Mouse (Mus musculus): Measurements from ENCODE around the gene Srbd1. TPM values are rescaled to one million over a fixed set of nuclear protein-coding genes. Genes with fewer than 3 reads are reported as not detected.

The Srbd1 gene
- polyA plus RNA-seq, 1 experiment from 2014 or later = 6.7 TPM

- no peak overlapping the region for H3K4me3 ChIP-seq (ENCODE audit: control insufficient read depth in 1 of 2, insufficient read depth in 1 of 2, low read depth in 1 of 2, low read length in 2 of 2)
- no peaks in the 10 kb centered on the region for H3K4me1 ChIP-seq (ENCODE audit: control insufficient read depth in 2 of 2, insufficient read depth in 2 of 2, low read length in 2 of 2)
- no peaks in the 10 kb centered on the region for H3K27me3 ChIP-seq (ENCODE audit: control insufficient read depth, insufficient read depth, low read length)
- H3K36me3 ChIP-seq (ENCODE audit: control insufficient read depth, insufficient read depth, low read length) = peaks cover 7% of the 10 kb centered on the region; the same call in 1 of the 2 replicates
- 93% methylated on average over 6 of the region's 6 CpGs for WGBS
- H3K4me2 ChIP-seq (ENCODE audit: low read length) = no peak overlapping the region
- H3K9me3 ChIP-seq (ENCODE audit: control insufficient read depth, low read length) = peaks cover 10% of the 10 kb centered on the region
- H3K9ac ChIP-seq (ENCODE audit: low read length) = no peak overlapping the region
- H3K27ac ChIP-seq (replicated peaks in 1 of 2; ENCODE audit: control insufficient read depth in 1 of 2, insufficient read depth in 1 of 2, low read depth in 2 of 2, low read length in 2 of 2) = no peak overlapping the region
- no peak for ATAC-seq (ENCODE audit: insufficient number of reproducible peaks, insufficient read depth, low FRiP score, low read depth)
These were observed 142.9 kb downstream of the Srbd1 start for GRCm38 (mm10) chr17:86002113-86002512.

- no peaks in the 10 kb centered on the region for H3K4me1 ChIP-seq (ENCODE audit: control insufficient read depth in 2 of 2, insufficient read depth in 2 of 2, low read length in 2 of 2)
- H3K27ac ChIP-seq (replicated peaks in 1 of 2; ENCODE audit: control insufficient read depth in 1 of 2, insufficient read depth in 1 of 2, low read depth in 2 of 2, low read length in 2 of 2) = no peak overlapping the region
- H3K36me3 ChIP-seq (ENCODE audit: control insufficient read depth, insufficient read depth, low read length) = peaks cover 7% of the 10 kb centered on the region; the same call in 1 of the 2 replicates
- H3K9me3 ChIP-seq (ENCODE audit: control insufficient read depth, low read length) = peaks cover 10% of the 10 kb centered on the region
- H3K4me3 ChIP-seq (ENCODE audit: control insufficient read depth in 1 of 2, insufficient read depth in 1 of 2, low read depth in 1 of 2, low read length in 2 of 2) = no peak overlapping the region
- no peak for ATAC-seq (ENCODE audit: insufficient number of reproducible peaks, insufficient read depth, low FRiP score, low read depth)
- H3K27me3 ChIP-seq (ENCODE audit: control insufficient read depth, insufficient read depth, low read length) = no peaks in the 10 kb centered on the region
- no peak overlapping the region for H3K4me2 ChIP-seq (ENCODE audit: low read length)
- H3K9ac ChIP-seq (ENCODE audit: low read length) = no peak overlapping the region
- whole genome bisulfite sequencing = 82% methylated on average over 5 of the region's 5 CpGs
These were observed 143.3 kb downstream of the Srbd1 start for GRCm38 (mm10) chr17:86001667-86002066.

- Histone ChIP-seq H3K4me1 (ENCODE audit: control insufficient read depth in 2 of 2, insufficient read depth in 2 of 2, low read length in 2 of 2) (peaks cover 6 to 18% of the 10 kb centered on the region in 2 experiments; a peak in 3 of 4 replicates), H3K27ac (replicated peaks in 1 of 2; ENCODE audit: control insufficient read depth in 1 of 2, insufficient read depth in 1 of 2, low read depth in 2 of 2, low read length in 2 of 2) (peak overlapping the region; percentile 62 to 63), H3K36me3 (ENCODE audit: control insufficient read depth, insufficient read depth, low read length) (peaks cover 7% of the 10 kb centered on the region; the same call in 1 of the 2 replicates), H3K4me2 (ENCODE audit: low read length) (no peak overlapping the region), H3K9ac (ENCODE audit: low read length) (no peak overlapping the region), H3K4me3 (ENCODE audit: control insufficient read depth in 1 of 2, insufficient read depth in 1 of 2, low read depth in 1 of 2, low read length in 2 of 2) (no peak overlapping the region), H3K9me3 (ENCODE audit: control insufficient read depth, low read length) (peaks cover 10% of the 10 kb centered on the region), H3K27me3 (ENCODE audit: control insufficient read depth, insufficient read depth, low read length) (no peaks in the 10 kb centered on the region)
- peak; percentile 96 for ATAC-seq (ENCODE audit: insufficient number of reproducible peaks, insufficient read depth, low FRiP score, low read depth)
- 44% methylated on average over 2 of the region's 2 CpGs for WGBS
These were observed 149.2 kb downstream of the Srbd1 start for GRCm38 (mm10) chr17:85995727-85996126.

DNA sequence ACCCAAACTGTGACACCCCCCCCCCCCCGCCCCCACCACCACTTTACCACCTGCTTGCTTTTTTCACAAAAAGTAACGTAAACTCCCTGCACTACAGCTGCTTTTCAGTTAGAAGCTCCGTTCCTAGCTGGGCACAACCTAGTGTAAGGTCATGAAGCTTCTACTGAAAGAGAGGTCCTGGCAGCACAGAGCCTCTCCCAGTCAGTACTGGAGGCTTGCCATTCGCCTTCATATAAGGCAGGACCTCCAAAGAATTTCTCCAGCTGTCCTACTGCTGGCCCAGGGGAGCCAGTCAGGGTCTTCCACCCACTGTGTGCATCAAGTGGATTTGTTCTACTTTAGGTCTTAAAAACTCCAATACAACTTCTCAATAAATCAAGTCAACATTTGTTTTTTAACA lies 149.9 kb downstream of the Srbd1 start:
- WGBS = 76% methylated on average over 4 of the region's 4 CpGs
- H3K36me3 ChIP-seq (ENCODE audit: control insufficient read depth, insufficient read depth, low read length) = peaks cover 4% of the 10 kb centered on the region; the same call in 1 of the 2 replicates
- H3K27me3 ChIP-seq (ENCODE audit: control insufficient read depth, insufficient read depth, low read length) = no peaks in the 10 kb centered on the region
- H3K4me2 ChIP-seq (ENCODE audit: low read length) = no peak overlapping the region
- no peak overlapping the region for H3K9ac ChIP-seq (ENCODE audit: low read length)
- H3K27ac ChIP-seq (replicated peaks in 1 of 2; ENCODE audit: control insufficient read depth in 1 of 2, insufficient read depth in 1 of 2, low read depth in 2 of 2, low read length in 2 of 2) = peak overlapping the region; percentile 33 to 63
- peaks cover 6 to 18% of the 10 kb centered on the region in 2 experiments; a peak in 3 of 4 replicates for H3K4me1 ChIP-seq (ENCODE audit: control insufficient read depth in 2 of 2, insufficient read depth in 2 of 2, low read length in 2 of 2)
- no peak for ATAC-seq (ENCODE audit: insufficient number of reproducible peaks, insufficient read depth, low FRiP score, low read depth)
- no peak overlapping the region for H3K4me3 ChIP-seq (ENCODE audit: control insufficient read depth in 1 of 2, insufficient read depth in 1 of 2, low read depth in 1 of 2, low read length in 2 of 2)
- peaks cover 10% of the 10 kb centered on the region for H3K9me3 ChIP-seq (ENCODE audit: control insufficient read depth, low read length)

DNA sequence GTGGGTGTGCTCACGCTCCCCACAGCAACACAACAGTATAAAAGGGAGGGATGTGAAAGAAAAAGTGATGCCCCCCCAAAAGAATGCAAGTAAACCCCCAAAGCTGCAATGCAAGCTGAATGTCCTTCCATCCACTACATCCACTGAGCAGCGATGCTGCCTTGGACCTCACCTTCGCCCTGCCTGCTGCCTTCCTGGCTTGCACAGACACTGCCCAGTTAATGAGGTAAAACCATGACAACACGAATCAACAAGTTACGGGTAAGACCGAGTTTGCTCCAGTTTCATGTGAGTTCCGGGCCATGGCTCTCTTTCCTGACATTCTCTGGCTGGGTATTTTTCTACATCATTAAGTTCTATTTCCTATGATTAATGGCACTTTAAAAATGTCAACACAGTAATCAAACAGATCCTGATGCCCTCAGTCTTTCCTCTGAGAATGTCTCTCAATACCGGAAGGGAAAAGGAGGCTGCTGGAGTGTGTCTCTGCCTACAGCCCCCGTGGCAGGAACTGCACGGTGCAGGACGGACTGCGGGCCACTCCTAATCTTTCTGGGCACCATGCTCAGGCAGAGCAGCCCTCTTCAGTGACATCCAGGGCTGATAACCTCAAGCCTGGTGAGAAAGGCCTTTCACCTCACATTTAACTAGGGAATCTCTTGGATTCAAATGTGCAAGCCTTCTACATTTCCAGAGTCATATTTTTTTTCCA lies 155.8 kb downstream of the Srbd1 start:
- H3K27ac ChIP-seq (replicated peaks in 1 of 2; ENCODE audit: control insufficient read depth in 1 of 2, insufficient read depth in 1 of 2, low read depth in 2 of 2, low read length in 2 of 2) = no peak overlapping the region
- H3K27me3 ChIP-seq (ENCODE audit: control insufficient read depth, insufficient read depth, low read length) = no peaks in the 10 kb centered on the region
- H3K9me3 ChIP-seq (ENCODE audit: control insufficient read depth, low read length) = no peaks in the 10 kb centered on the region
- no peak for ATAC-seq (ENCODE audit: insufficient number of reproducible peaks, insufficient read depth, low FRiP score, low read depth)
- H3K4me1 ChIP-seq (ENCODE audit: control insufficient read depth in 2 of 2, insufficient read depth in 2 of 2, low read length in 2 of 2) = peaks cover 14 to 24% of the 10 kb centered on the region in 2 experiments
- no peaks in the 10 kb centered on the region for H3K36me3 ChIP-seq (ENCODE audit: control insufficient read depth, insufficient read depth, low read length)
- 57% methylated on average over 12 of the region's 12 CpGs for WGBS
- no peak overlapping the region for H3K4me2 ChIP-seq (ENCODE audit: low read length)
- H3K9ac ChIP-seq (ENCODE audit: low read length) = no peak overlapping the region
- no peak overlapping the region for H3K4me3 ChIP-seq (ENCODE audit: control insufficient read depth in 1 of 2, insufficient read depth in 1 of 2, low read depth in 1 of 2, low read length in 2 of 2)

DNA sequence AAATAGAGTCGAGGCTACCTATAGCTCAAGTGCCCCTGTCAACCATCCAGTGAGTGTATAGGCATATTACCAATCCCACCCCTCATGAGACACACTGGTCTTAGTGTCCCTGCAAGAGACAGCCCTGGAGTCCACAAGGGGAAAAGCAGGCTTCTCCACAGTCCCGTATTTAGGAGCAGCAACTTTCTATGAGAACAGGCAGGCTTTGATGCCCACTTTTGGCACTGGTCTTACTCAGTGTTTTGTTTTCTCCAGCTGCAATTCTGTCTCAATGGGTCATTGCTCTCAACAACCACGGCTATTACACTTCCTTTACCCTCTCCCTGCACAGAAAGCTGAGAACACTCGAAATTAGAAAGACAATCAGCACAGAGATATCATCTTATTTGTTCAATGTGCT lies 157.4 kb downstream of the Srbd1 start:
- WGBS = 43% methylated on average over 4 of the region's 4 CpGs
- Histone ChIP-seq H3K27ac (replicated peaks in 1 of 2; ENCODE audit: control insufficient read depth in 1 of 2, insufficient read depth in 1 of 2, low read depth in 2 of 2, low read length in 2 of 2) (no peak overlapping the region), H3K4me3 (ENCODE audit: control insufficient read depth in 1 of 2, insufficient read depth in 1 of 2, low read depth in 1 of 2, low read length in 2 of 2) (no peak overlapping the region), H3K4me2 (ENCODE audit: low read length) (no peak overlapping the region), H3K27me3 (ENCODE audit: control insufficient read depth, insufficient read depth, low read length) (no peaks in the 10 kb centered on the region), H3K9ac (ENCODE audit: low read length) (no peak overlapping the region), H3K4me1 (ENCODE audit: control insufficient read depth in 2 of 2, insufficient read depth in 2 of 2, low read length in 2 of 2) (peaks cover 14 to 24% of the 10 kb centered on the region in 2 experiments), H3K9me3 (ENCODE audit: control insufficient read depth, low read length) (no peaks in the 10 kb centered on the region), H3K36me3 (ENCODE audit: control insufficient read depth, insufficient read depth, low read length) (no peaks in the 10 kb centered on the region)
- no peak for ATAC-seq (ENCODE audit: insufficient number of reproducible peaks, insufficient read depth, low FRiP score, low read depth)

DNA sequence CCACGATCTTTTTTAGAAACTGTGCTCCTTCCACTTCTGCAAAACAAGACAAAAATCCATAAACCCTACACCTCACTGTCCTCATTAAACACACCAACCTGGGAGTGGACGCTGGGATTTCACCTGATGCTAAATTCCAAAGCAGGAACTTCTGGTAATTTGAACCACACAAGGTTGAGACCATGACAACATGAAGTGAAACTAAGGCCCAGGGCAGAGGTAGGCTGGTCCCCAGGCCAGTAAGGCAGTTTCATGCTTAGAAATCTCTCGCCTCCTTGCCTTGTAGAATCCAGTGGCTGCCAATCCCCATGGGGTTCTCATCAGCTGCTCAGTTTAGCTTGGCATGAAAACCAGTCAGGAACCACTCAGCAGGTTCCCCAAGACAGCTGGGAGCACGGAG lies 158.4 kb downstream of the Srbd1 start:
- H3K4me3 ChIP-seq (ENCODE audit: control insufficient read depth in 1 of 2, insufficient read depth in 1 of 2, low read depth in 1 of 2, low read length in 2 of 2) = no peak overlapping the region
- ATAC-seq (ENCODE audit: insufficient number of reproducible peaks, insufficient read depth, low FRiP score, low read depth) = no peak
- no peak overlapping the region for H3K9ac ChIP-seq (ENCODE audit: low read length)
- H3K27me3 ChIP-seq (ENCODE audit: control insufficient read depth, insufficient read depth, low read length) = no peaks in the 10 kb centered on the region
- no peak overlapping the region for H3K4me2 ChIP-seq (ENCODE audit: low read length)
- WGBS = 61% methylated on average over 4 of the region's 4 CpGs
- H3K4me1 ChIP-seq (ENCODE audit: control insufficient read depth in 2 of 2, insufficient read depth in 2 of 2, low read length in 2 of 2) = peaks cover 14 to 24% of the 10 kb centered on the region in 2 experiments
- peaks cover 3% of the 10 kb centered on the region; the same call in 1 of the 2 replicates for H3K9me3 ChIP-seq (ENCODE audit: control insufficient read depth, low read length)
- H3K36me3 ChIP-seq (ENCODE audit: control insufficient read depth, insufficient read depth, low read length) = no peaks in the 10 kb centered on the region
- no peak overlapping the region for H3K27ac ChIP-seq (replicated peaks in 1 of 2; ENCODE audit: control insufficient read depth in 1 of 2, insufficient read depth in 1 of 2, low read depth in 2 of 2, low read length in 2 of 2)
